Mouse (Mus musculus) liver, adult 2 months (tissue): ENCODE results near the gene Plbd2.

Experiments
- CTCF ChIP-seq: fragments of 200-500 bp; IDR thresholded peaks from 2 replicates; pipeline ENCODE4 v1.5.1; 2011; ENCODE audit warnings: low read depth, low read length, control low read depth
- POLR2A ChIP-seq: fragments of 200-500 bp; IDR thresholded peaks from 2 replicates; pipeline ENCODE4 v1.6.1; 2011; ENCODE audit warnings: low read length, control low read depth; ENCODE audit not compliant: insufficient read depth; ENCODE audit errors: extremely low read depth

DNA sequence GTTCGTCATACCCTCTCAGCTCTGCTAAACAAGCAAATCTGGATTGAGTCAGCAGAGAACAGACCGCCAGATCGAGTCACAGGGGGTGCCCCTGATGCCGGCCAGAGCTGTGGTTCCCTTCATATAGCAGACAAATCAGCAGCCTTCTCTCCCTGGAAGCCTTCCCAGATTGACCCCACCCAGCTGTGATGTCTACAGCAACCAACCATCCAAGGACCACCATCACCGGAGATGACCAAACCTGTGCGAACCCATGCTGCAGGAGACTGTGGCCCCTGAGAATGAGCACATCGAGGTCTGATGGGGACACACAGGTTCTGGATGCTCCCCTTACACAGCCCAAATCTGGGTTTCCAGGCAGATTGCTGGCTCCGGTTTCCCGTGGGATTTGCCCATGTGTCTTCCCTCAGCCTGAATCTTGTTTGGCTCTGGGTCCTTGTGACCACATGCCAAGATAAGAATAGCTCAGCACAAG is 1.2 kb downstream of the Plbd2 start:
- TF ChIP-seq CTCF, result no peak
- no peak for TF ChIP-seq POLR2A
